Mouse (Mus musculus) subcutaneous adipose tissue, adult 2 months (tissue): ENCODE data around the gene C87436. TPM values are rescaled to one million over a fixed set of nuclear protein-coding genes. Genes with fewer than 3 reads are reported as not detected.

ENCODE experiments used
- polyA plus RNA-seq: library from polyadenylated mRNA; depleted of rRNA; stranded (reverse); fragments of >200 nt; gene quantifications from 2 replicates; pipeline ENCODE4 v1.2.3, GENCODE M21; 2012; ENCODE audit warnings: low replicate concordance; rRNA removed

C87436 gene
- polyA plus RNA-seq = 14.2 and 21.6 TPM in 2 replicates

DNA sequence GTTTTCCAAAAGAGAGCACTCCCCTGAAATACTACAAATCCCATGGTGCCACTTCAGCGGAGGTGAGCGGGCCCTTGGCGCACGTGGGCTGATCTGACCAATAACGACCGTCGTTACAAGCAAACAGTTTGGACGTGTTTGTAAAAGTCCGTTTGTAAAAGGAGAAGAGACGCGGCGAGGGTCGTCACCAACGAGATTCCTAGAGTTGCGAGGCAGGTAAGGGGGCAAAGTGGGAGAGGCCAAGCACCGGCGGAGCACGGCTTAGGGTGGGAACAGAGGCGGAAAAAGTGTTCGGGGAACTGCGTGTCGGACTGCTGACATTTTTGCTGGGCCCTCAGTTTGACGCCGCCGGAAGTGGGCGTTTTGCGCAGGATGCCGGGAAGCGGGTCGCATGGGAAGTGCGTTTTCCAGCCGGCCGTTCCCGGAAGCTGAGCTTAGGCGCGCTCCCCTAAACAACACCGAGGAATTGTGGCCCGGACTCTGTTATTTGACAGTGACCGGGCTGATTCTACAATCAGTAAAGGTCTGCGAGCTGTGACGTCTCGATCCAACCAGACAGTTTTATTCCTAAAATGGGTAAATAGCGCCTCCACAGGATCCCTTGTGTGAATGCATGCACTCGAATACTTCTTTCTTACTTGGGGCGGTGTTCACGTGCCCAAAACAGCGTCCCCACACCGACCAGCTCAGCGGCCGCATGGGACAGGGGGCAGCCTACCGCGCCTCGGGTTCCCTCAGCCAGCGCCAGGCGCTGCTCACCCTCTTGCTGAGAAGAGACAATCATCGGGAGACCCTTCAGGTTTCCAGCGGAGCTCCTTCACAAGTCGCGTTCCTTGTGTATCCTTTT lies at the start of gene C87436:
Gene C87436 (plus strand): TSS at position 103 of the 847 bp plus-strand sequence.

DNA sequence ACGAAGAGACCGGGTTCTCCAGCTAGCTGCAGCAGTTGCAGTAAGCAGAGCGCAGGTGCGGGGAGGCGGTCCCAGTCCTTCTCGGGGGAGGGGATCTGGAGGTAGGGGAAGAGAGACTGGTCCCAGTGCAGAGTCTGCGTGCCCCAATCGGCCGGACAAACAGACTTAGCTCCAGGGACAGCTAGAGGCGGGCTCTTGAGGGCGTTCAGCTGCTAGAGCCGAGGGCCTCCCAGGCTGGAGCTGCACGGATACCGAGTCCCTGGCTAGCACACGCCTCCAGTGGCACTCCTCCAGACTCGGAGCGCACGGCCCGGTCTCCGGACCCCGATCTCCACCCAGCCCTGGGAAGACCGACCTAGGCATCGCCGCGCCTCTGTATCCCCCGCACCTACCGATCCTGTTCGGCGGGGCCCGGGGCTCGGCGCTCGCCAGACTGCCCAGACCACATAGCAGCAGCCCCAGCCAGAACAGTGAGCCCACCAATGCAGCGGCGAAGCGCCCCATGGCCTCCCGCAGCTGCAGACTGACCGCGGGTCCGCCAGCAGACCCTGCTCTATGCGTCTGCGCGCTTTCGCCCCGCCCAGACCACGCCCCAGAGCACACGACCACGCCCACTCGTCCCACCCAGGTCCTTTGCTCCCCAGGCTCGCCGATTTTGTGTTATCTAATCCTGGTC lies 41.5 kb upstream of the C87436 start, which contains the start of gene Pcyox1:
Gene Pcyox1 (minus strand): TSS at position 574 of the 676 bp plus-strand sequence.

GRCm38 (mm10) chr6:86404100-86404861 lies 33.9 kb upstream of the C87436 start, which contains the start of gene Tia1:
Gene Tia1, plus strand, starts transcription at chr6:86404219.

GRCm38 (mm10) chr6:86426358-86426757 lies 11.8 kb upstream of the C87436 start, which contains the start of gene Gm44790:
Gene Gm44790, plus strand, starts transcription at chr6:86426658.

Other genes with a start within 250 kb of the C87436 start
- gene Tgfa, start 243.2 kb upstream of the C87436 start, polyA plus RNA-seq = 0.44 and 7.1 TPM in 2 replicates
- gene Fam136a, start 72.7 kb upstream of the C87436 start, polyA plus RNA-seq = 22.0 TPM in 2 replicates
- gene Snrpg, start 67.1 kb upstream of the C87436 start, polyA plus RNA-seq = 18.8 and 50.4 TPM in 2 replicates
- gene Pcyox1, start 41.2 kb upstream of the C87436 start, polyA plus RNA-seq = 62.9 and 96.7 TPM in 2 replicates
- gene Tia1, start 34.2 kb upstream of the C87436 start, polyA plus RNA-seq = 19.4 and 40.4 TPM in 2 replicates
- 6.3 and 13.1 TPM in 2 replicates for gene Gm44790, start 11.7 kb upstream of the C87436 start, polyA plus RNA-seq
- gene Pcbp1, start 87.9 kb downstream of the C87436 start, polyA plus RNA-seq = 120 and 184 TPM in 2 replicates
- gene Asprv1, start 189.8 kb downstream of the C87436 start, polyA plus RNA-seq = 0.30 and 1.8 TPM in 2 replicates
- 6.8 and 11.0 TPM in 2 replicates for gene Mxd1, start 230.8 kb downstream of the C87436 start, polyA plus RNA-seq
- gene Snrnp27, start 246.1 kb downstream of the C87436 start, polyA plus RNA-seq = 10.8 TPM in 2 replicates